Mouse (Mus musculus): Measurements from ENCODE around the gene Zfp667. TPM values are rescaled to one million over a fixed set of nuclear protein-coding genes. Genes with fewer than 3 reads are reported as not detected.

The Zfp667 gene
- polyA plus RNA-seq, 1 experiment from 2014 or later = 17.8 TPM

- Histone ChIP-seq H3K9ac (no peak overlapping the region), H3K9me3 (no peaks in the 10 kb centered on the region), H3K4me3 (no peak overlapping the region), H3K27ac (replicated peaks) (no peak overlapping the region), H3K4me2 (no peak overlapping the region), H3K36me3 (no peaks in the 10 kb centered on the region), H3K27me3 (no peaks in the 10 kb centered on the region), H3K4me1 (replicated peaks) (peaks cover 5% of the 10 kb centered on the region)
- no peak for ATAC-seq (ENCODE audit: low read depth)
- 82% methylated on average over 5 of the region's 5 CpGs for WGBS
These were observed 53.5 kb downstream of the Zfp667 start for GRCm38 (mm10) chr7:6339865-6340264.

GRCm38 (mm10) chr7:6343501-6344071, 57.2 kb downstream of the Zfp667 start, which contains the start of gene Gm3854:
Gene Gm3854, plus strand, starts transcription at chr7:6343759.
- Histone ChIP-seq H3K4me1 (replicated peaks) (peaks cover 5% of the 10 kb centered on the region), H3K9ac (peak within 1 kb of the TSS; percentile 69), H3K27me3 (no peaks in the 10 kb centered on the region), H3K36me3 (no peaks in the 10 kb centered on the region), H3K4me2 (peak within 1 kb of the TSS; percentile 55), H3K4me3 (peak within 1 kb of the TSS; percentile 65), H3K27ac (replicated peaks) (peak within 1 kb of the TSS; percentile 86), H3K9me3 (no peaks in the 10 kb centered on the region)
- ATAC-seq (ENCODE audit: low read depth) = peak; percentile 92
- WGBS = under 1% methylated on average over 26 of the region's 26 CpGs

- Histone ChIP-seq H3K27ac (replicated peaks) (no peak overlapping the region), H3K9ac (peak overlapping the region; percentile 69), H3K36me3 (no peaks in the 10 kb centered on the region), H3K27me3 (no peaks in the 10 kb centered on the region), H3K4me3 (peak overlapping the region; percentile 65), H3K9me3 (no peaks in the 10 kb centered on the region), H3K4me2 (peak overlapping the region; percentile 55), H3K4me1 (replicated peaks) (peaks cover 5% of the 10 kb centered on the region)
- peak; percentile 29 for ATAC-seq (ENCODE audit: low read depth)
- 35% methylated on average over 10 of the region's 10 CpGs for WGBS
These were observed 57.7 kb downstream of the Zfp667 start for GRCm38 (mm10) chr7:6344124-6344523.

Other genes with a start within 250 kb of the Zfp667 start
- gene Nlrp4c, start 241.4 kb upstream of the Zfp667 start, polyA plus RNA-seq (2015; fragmentation: Nextera tagmentation; extraction: Ambion mirVana) = not detected in 2 replicates
- gene Zfp787, start 130.6 kb upstream of the Zfp667 start, polyA plus RNA-seq (2015; fragmentation: Nextera tagmentation; extraction: Ambion mirVana) = 23.0 and 23.7 TPM in 2 replicates
- gene Zfp444, start 114.4 kb upstream of the Zfp667 start, polyA plus RNA-seq (2015; fragmentation: Nextera tagmentation; extraction: Ambion mirVana) = 71.4 and 81.0 TPM in 2 replicates
- not detected in 2 replicates for gene Galp, start 89.5 kb upstream of the Zfp667 start, polyA plus RNA-seq (2015; fragmentation: Nextera tagmentation; extraction: Ambion mirVana)
- gene Zscan5b, start 64.3 kb upstream of the Zfp667 start, polyA plus RNA-seq (2015; fragmentation: Nextera tagmentation; extraction: Ambion mirVana) = not detected in 2 replicates
- not detected in 2 replicates for gene Epp13, start 33.9 kb upstream of the Zfp667 start, polyA plus RNA-seq (2015; fragmentation: Nextera tagmentation; extraction: Ambion mirVana)
- 10.4 and 14.0 TPM in 2 replicates for gene Zfp583, start 44.7 kb downstream of the Zfp667 start, polyA plus RNA-seq (2015; fragmentation: Nextera tagmentation; extraction: Ambion mirVana)
- gene Gm3854, start 57.2 kb downstream of the Zfp667 start, polyA plus RNA-seq (2015; fragmentation: Nextera tagmentation; extraction: Ambion mirVana) = 6.7 and 7.4 TPM in 2 replicates
- gene Zfp78, start 76.7 kb downstream of the Zfp667 start, polyA plus RNA-seq (2015; fragmentation: Nextera tagmentation; extraction: Ambion mirVana) = 3.5 and 4.5 TPM in 2 replicates
- 12.0 and 15.1 TPM in 2 replicates for gene Zfp28, start 96.7 kb downstream of the Zfp667 start, polyA plus RNA-seq (2015; fragmentation: Nextera tagmentation; extraction: Ambion mirVana)
- gene Smim17, start 112.1 kb downstream of the Zfp667 start, polyA plus RNA-seq (2015; fragmentation: Nextera tagmentation; extraction: Ambion mirVana) = 2.8 and 3.2 TPM in 2 replicates
- gene Gm20715, start 123.7 kb downstream of the Zfp667 start, polyA plus RNA-seq (2015; fragmentation: Nextera tagmentation; extraction: Ambion mirVana) = not detected in 2 replicates
- gene Olfr1344, start 152.1 kb downstream of the Zfp667 start, polyA plus RNA-seq (2015; fragmentation: Nextera tagmentation; extraction: Ambion mirVana) = 0.10 TPM in 1 of 2 replicates, not detected in the other
- gene Olfr1336, start 169.6 kb downstream of the Zfp667 start, polyA plus RNA-seq (2015; fragmentation: Nextera tagmentation; extraction: Ambion mirVana) = not detected in 2 replicates
- gene Olfr1346, start 180.5 kb downstream of the Zfp667 start, polyA plus RNA-seq (2015; fragmentation: Nextera tagmentation; extraction: Ambion mirVana) = not detected in 2 replicates
- not detected in 2 replicates for gene Olfr5, start 200.4 kb downstream of the Zfp667 start, polyA plus RNA-seq (2015; fragmentation: Nextera tagmentation; extraction: Ambion mirVana)
- gene Olfr1347, start 213.2 kb downstream of the Zfp667 start, polyA plus RNA-seq (2015; fragmentation: Nextera tagmentation; extraction: Ambion mirVana) = not detected in 2 replicates
- gene Olfr1348, start 222.2 kb downstream of the Zfp667 start, polyA plus RNA-seq (2015; fragmentation: Nextera tagmentation; extraction: Ambion mirVana) = not detected in 2 replicates
- gene Olfr1349, start 236.4 kb downstream of the Zfp667 start, polyA plus RNA-seq (2015; fragmentation: Nextera tagmentation; extraction: Ambion mirVana) = not detected in 2 replicates